Mouse (Mus musculus): Measurements from ENCODE around the gene Rhbdl2. TPM values are rescaled to one million over a fixed set of nuclear protein-coding genes. Genes with fewer than 3 reads are reported as not detected.

Rhbdl2 gene
- polyA plus RNA-seq, 1 experiment from 2014 or later = 0.26 TPM

DNA sequence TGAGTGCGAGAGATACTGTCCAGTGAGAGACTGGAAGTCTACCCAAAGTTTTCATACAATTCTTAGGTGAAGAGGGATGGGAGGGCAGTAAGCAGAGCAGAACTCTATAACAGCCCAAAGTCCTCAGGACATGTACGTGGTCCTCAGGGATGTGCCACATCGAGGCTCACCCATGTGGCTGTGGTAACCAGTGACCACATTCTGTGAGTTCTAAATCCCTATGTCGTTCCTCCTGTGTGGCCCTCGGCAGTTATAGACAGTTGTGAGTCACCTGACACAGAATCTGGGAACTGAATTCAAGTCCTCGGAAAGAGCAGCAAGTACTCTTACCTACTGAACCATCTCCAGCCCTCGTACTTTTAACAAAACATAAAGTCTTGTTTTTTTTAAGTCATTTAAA lies 70.4 kb downstream of the Rhbdl2 start:
- Histone ChIP-seq H3K27ac (no peak overlapping the region), H3K36me3 (replicated peaks) (no peaks in the 10 kb centered on the region), H3K4me3 (no peak overlapping the region), H3K27me3 (ENCODE audit: poor library complexity, severe bottlenecking) (no peaks in the 10 kb centered on the region), H3K4me1 (no peaks in the 10 kb centered on the region), H3K9me3 (peaks cover 3% of the 10 kb centered on the region; the same call in 1 of the 2 replicates)
- 93% methylated on average over 7 of the region's 7 CpGs for WGBS
- DNase-seq (ENCODE audit: extremely low spot score, low spot score) = no peak

DNA sequence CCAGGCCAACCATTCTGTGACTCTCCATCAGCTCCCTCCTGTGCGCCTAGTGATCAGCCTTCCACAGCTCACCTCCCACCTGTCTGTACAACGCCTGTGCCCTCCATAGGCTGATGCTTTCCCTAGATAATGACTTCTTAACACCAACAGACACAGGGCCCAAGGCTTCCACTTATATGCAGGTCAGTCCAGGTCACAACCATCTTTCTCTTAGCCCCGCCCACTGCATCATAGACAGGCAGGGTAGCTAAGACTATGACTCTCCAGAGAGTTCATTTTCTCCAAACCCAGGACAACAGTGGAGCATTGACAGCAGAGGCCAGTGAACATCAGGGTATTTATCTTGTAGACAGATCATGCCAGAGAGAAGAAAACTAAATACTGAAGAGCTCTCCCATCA lies 71.7 kb downstream of the Rhbdl2 start, which contains the start of gene 4933427I04Rik:
4933427I04Rik (plus strand) TSS at position 301 of the 400 bp plus-strand sequence.
- Histone ChIP-seq H3K9me3 (peaks cover 3% of the 10 kb centered on the region; the same call in 1 of the 2 replicates), H3K4me1 (no peaks in the 10 kb centered on the region), H3K36me3 (replicated peaks) (no peaks in the 10 kb centered on the region), H3K27me3 (ENCODE audit: poor library complexity, severe bottlenecking) (no peaks in the 10 kb centered on the region), H3K4me3 (no peak within 1 kb of the TSS), H3K27ac (no peak within 1 kb of the TSS)
- no peak for DNase-seq (ENCODE audit: extremely low spot score, low spot score)
- 76% methylated on average over 3 of the region's 3 CpGs for WGBS

DNA sequence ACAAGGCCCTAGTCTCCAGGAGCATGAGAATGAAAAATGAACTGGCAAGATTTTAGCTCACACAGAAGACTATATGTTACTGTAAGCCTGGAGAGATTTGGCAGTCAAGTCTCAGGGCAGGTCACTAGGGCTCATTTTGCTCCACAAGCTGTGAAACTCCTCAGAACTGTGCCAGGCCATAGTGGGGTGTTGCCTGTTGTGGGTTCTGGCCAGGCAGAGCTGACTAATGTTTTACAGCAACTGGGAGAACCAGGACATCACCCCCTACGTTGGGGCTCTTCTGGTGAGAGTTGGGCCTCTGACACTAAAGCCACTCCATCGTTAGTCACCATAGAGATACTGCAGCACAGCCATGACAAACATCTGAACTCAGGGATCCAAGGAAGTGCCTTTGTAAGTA lies 72.1 kb downstream of the Rhbdl2 start:
- DNase-seq (ENCODE audit: extremely low spot score, low spot score) = no peak
- Histone ChIP-seq H3K27me3 (ENCODE audit: poor library complexity, severe bottlenecking) (no peaks in the 10 kb centered on the region), H3K36me3 (replicated peaks) (no peaks in the 10 kb centered on the region), H3K4me3 (no peak overlapping the region), H3K27ac (no peak overlapping the region), H3K4me1 (no peaks in the 10 kb centered on the region), H3K9me3 (peaks cover 3% of the 10 kb centered on the region; the same call in 1 of the 2 replicates)
- 72% methylated on average over 2 of the region's 2 CpGs for WGBS

DNA sequence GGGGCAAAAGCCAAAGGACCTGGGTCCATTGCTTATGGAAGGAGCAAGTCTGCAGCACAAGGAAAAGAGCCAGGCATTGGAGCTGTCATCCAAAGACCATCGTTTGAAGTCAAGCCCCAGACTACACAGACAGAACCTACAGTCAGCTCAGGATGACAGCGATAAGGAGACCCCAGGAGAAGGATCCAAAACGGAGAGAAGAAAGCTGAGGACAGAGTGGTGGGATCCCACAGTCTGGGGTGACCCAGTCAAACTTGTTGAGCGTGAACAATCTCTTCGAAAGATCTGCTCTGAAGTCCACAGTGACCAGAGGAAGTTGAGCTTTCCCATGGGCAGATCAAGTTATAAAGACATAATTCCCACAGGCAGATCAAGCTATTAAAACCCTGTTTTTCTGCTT lies 72.9 kb downstream of the Rhbdl2 start:
- Histone ChIP-seq H3K9me3 (peaks cover 3% of the 10 kb centered on the region; the same call in 1 of the 2 replicates), H3K27me3 (ENCODE audit: poor library complexity, severe bottlenecking) (no peaks in the 10 kb centered on the region), H3K36me3 (replicated peaks) (no peaks in the 10 kb centered on the region), H3K4me1 (no peaks in the 10 kb centered on the region), H3K27ac (no peak overlapping the region), H3K4me3 (no peak overlapping the region)
- WGBS = 92% methylated on average over 5 of the region's 5 CpGs
- DNase-seq (ENCODE audit: extremely low spot score, low spot score) = no peak

Other genes starting within 250 kb of the Rhbdl2 start
- 43.8 and 50.2 TPM in 2 replicates for gene Macf1, start 103.5 kb upstream of the Rhbdl2 start, polyA plus RNA-seq (2016; fragmentation: Nextera tagmentation; extraction: Ambion mirVana)
- 299 and 315 TPM in 2 replicates for gene Ndufs5, start 69.7 kb upstream of the Rhbdl2 start, polyA plus RNA-seq (2016; fragmentation: Nextera tagmentation; extraction: Ambion mirVana)
- 61.4 and 63.2 TPM in 2 replicates for gene Akirin1, start 37.5 kb upstream of the Rhbdl2 start, polyA plus RNA-seq (2016; fragmentation: Nextera tagmentation; extraction: Ambion mirVana)
- not detected in 2 replicates for gene 4933427I04Rik, start 71.8 kb downstream of the Rhbdl2 start, polyA plus RNA-seq (2016; fragmentation: Nextera tagmentation; extraction: Ambion mirVana)
- 65.7 and 67.7 TPM in 2 replicates for gene Mycbp, start 117.0 kb downstream of the Rhbdl2 start, polyA plus RNA-seq (2016; fragmentation: Nextera tagmentation; extraction: Ambion mirVana)
- 34.2 and 34.9 TPM in 2 replicates for gene Rragc, start 129.6 kb downstream of the Rhbdl2 start, polyA plus RNA-seq (2016; fragmentation: Nextera tagmentation; extraction: Ambion mirVana)
- not detected in 2 replicates for gene 4930535I16Rik, start 130.1 kb downstream of the Rhbdl2 start, polyA plus RNA-seq (2016; fragmentation: Nextera tagmentation; extraction: Ambion mirVana)

Data from forebrain, embryonic 10.5 days (tissue).